Mouse (Mus musculus) cerebellum, adult 11 months (tissue): Measurements from ENCODE around the gene Clcn1.

Experiments
- DNase-seq: peaks from one replicate; pipeline ENCODE4 v3.0.0; 2022

Clcn1 gene

GRCm38 (mm10) chr6:42286448-42286847, at the start of gene Clcn1:
TSS of gene Clcn1 (plus strand) at chr6:42286685.
- DNase-seq = no peak

- no peak for DNase-seq
These were observed 49.1 kb upstream of the Clcn1 start for GRCm38 (mm10) chr6:42237276-42237805.

- DNase-seq = no peak
These were observed 45.0 kb upstream of the Clcn1 start for GRCm38 (mm10) chr6:42241311-42242045.

DNA sequence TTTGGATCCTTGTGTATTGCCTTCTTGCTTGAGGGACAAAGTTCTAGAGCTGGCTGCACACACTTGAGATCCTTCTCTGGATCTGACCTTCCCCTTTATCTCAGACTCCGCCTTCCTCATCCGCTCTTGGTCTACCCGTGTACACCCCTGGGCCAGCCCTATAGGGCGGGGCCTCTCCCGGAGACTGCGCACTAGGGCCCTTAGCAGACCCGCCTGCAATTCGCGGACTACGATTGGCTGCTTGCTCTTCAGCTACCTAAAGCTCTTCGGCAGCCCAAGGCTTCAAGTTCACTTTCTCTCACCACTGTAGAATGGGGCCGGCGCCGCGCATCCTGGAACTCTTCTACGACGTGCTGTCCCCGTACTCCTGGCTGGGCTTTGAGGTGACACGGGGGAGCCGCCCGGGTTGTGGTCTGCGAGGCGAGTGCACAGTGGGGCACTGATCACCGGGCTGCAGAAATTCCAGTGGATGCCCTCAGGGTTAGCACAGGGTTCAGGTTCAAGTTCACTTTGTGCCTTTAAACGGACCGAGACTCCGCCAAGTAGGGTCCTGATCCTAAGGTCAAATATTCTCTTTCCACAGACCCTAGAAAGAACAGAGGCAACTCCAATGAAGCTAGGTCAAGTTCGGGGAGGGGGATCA, 40.7 kb upstream of the Clcn1 start, which contains the start of gene Gstk1:
TSS of gene Gstk1 (plus strand) at position 225 of the 643 bp plus-strand sequence.
- DNase-seq = peak; percentile 58

DNA sequence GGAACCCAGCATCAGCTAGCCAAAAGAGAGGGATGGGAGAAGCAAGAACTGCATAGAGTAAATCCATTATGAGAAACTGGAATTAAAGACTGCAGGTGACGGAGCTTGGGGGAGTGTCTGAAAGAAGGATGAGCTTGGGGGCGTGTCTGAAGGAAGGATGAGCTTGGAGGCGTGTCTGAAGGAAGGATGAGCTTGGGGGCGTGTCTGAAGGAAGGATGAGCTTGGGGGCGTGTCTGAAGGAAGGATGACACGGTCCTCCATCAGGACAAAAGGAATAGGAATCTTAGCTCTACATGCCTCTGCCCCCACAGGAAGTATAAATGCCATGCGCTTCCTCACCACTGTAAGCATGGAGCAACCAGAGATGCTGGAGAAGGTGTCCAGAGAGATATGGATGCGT, 39.3 kb upstream of the Clcn1 start:
- no peak for DNase-seq

GRCm38 (mm10) chr6:42247981-42248380, 38.5 kb upstream of the Clcn1 start:
- no peak for DNase-seq

DNA sequence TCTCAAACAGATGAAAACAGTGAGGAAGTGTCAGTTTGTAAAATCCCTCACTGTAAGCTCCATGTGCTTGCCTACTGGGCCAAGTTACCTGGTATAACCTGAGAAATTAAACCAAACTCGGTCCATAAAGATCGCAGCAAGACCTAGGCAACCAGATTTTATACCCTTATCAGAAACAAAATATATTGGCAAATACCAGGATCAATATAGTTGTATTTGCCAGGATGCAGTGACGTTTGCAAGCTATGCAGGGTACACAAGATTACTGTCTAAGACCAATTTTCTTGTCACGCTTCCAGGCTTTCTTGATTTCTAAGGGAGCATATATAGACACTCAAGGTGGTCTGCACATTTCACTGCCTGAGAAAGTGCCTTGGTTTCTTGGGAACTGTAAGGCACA, 34.7 kb upstream of the Clcn1 start:
- no peak for DNase-seq

DNA sequence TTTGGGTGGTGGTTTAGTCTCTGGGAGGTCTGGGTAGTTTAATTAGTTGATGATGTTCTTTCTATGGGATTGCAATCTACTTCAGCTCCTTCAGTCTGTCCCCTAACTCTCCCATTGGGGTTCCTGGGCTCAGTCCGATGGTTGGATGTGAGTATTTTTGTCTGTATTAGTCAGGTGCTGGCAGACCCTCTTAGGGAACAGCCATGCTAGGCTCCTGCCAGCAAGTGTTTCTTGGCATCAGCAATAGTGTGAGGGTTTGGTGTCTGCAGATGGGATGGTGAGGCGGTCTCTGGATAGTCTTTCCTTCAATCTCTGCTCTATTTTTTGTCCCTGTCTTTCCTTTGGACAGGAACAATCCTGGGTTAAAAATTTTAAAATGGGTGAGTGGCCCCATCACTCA, 33.4 kb upstream of the Clcn1 start:
- DNase-seq = no peak

GRCm38 (mm10) chr6:42257303-42257863, 29.1 kb upstream of the Clcn1 start:
- DNase-seq = peak; percentile 17

DNA sequence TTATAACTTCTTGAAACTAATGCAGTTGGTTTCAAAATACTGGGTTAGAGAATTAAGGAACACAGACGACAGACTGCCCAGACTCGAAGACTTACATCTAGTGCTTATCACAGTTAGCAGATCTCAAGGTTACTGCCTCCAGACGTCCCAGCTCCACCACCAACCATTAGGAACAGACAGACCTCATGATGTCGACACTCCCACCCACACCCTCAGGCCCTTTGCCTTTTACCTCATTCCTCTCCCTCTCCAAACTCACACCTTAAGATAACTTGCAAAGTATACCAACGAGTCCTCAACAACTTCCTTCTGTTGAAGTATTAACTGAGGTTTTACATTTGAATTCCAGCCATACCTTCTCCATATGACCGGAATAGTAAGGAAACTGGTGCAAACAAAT, 26.1 kb upstream of the Clcn1 start:
- no peak for DNase-seq

DNA sequence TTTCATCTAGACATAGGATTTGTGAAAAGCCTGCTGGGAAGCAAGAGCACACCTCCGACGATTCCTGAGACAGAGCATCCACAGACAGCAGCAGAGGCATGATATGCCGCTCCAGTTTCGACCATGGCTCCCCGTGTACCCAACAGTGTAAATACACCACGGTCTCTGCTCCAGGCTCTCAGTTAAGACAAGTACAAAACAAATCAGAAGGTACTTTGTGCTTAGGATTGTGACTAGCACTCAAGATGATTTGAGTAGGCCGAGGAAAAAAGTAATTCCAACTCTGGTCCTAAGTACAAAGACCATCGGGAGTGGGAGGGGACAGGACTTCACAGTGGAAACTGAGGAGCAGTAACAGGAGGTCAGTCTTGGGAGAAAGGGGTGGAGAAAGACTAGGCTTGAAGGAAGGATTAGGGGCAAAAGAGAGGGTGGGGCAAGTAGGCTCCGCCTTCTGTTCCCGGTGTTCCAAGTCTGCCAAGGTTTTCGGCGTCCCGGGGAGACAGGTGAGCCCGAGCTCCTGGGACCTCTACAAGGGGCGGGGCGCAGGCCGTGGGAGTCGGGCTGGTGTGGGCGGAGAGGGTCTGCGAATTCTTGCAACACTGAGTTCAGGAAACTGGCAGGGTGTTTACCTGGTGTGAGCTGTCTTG, 24.8 kb upstream of the Clcn1 start, which contains the start of gene Tmem139:
TSS of gene Tmem139 (plus strand) at position 447 of the 647 bp plus-strand sequence.
- no peak for DNase-seq

GRCm38 (mm10) chr6:42264626-42265312, 21.7 kb upstream of the Clcn1 start, which contains the start of gene Casp2:
TSS of gene Casp2 (plus strand) at chr6:42264985.
- DNase-seq = peak; percentile 98

GRCm38 (mm10) chr6:42265391-42266330, 20.8 kb upstream of the Clcn1 start:
- DNase-seq = no peak

DNA sequence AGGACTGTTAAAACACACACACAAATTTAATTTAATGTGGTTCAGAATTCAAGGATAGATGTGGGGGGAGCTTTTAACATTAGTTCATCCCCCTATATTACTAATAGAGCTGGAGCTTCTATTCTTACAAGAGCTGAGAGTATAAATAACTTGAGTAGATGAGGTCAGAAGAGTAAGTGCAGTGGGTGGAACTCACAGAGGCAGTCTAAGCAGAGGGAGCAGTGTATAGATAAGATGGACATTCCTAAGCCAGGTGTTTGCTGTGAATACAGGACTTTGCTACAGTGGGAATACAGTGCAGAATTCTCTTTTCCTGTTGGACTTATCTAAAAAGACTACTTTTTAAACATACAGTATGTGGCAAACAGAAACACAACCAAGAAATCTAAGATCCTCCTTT, 15.7 kb upstream of the Clcn1 start:
- no peak for DNase-seq

GRCm38 (mm10) chr6:42276151-42276550, 10.3 kb upstream of the Clcn1 start:
- no peak for DNase-seq

DNA sequence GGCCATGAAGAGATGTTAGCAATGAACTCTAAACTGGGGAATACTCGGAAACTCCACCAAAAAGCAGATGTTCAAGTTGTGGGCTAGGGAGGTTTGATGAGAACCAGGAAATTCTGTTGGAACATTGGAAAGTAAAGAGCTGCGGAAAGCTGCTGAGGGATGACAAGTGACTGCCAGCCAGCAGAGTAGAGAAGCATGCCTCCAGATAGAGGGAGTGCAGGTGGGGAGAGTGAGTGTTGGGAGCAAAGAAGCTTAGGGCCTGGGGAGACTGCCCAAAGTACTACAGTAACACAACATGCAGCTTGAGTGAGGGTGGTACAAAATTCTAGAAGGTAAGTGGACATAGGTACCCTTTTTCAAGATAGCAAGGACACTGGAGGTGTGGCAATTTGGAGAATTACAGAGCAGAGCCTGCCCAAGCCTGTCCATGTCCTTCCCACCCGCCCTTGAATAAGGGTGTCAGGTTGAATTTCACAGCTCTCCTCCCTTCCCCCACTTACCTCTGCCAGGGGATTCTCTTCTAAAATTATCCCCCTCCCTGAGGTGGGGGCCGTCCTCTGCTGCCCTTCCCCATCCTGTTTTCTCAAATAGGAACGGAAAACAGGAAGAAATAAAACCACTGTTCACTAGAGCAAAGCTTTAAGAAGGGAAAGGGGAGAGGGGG, 3.5 kb upstream of the Clcn1 start:
- DNase-seq = no peak

DNA sequence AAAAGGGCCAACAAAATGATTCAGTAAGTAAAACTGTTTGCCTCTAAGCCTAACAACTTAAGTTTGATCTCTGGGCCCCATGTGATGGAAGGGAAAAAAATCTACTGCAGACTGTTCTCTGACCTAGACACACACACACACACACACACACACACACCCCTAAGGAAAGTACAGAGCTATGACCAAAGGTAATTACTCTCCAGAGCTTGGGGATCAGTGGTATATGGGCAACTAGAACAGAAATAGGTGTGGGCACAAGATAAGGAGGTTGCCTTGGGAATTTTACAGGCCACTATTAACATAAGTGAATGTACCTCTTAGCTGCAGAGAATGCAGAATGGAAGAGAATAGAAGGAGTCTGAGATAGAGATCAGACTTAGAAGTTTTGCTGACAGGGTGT, 1.1 kb downstream of the Clcn1 start:
- no peak for DNase-seq

GRCm38 (mm10) chr6:42293327-42293726, 6.8 kb downstream of the Clcn1 start:
- DNase-seq = no peak

GRCm38 (mm10) chr6:42295549-42296094, 9.1 kb downstream of the Clcn1 start:
- DNase-seq = no peak

DNA sequence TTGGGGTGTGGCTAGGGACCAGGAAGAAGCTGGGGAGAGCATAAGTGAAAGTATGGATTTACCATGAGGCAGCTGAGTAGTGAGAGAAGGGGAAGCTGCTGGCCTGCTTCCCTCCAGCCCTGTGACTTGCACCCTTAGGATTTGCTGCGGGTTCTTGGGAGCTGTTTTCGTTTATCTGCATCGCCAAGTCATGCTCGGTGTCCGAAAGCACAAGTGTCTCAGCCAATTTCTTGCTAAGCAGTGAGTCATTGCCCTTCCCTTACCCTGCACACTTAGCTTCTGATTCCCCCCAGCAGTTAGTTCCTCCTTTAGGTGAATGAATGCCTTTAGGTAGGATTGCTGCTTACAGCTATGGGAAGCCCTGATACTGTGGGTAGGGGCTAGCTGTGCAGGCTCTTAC, 12.9 kb downstream of the Clcn1 start:
- DNase-seq = no peak
